8 mouse cellular contexts compared by ENCODE assay signal in genomic region chr2:60881571-60882041, GRCm38 (mm10).
DNase-seq lines count a peak whose midpoint lies in the region; ATAC-seq and TF ChIP-seq lines count a peak whose summit lies in the region.

No protein-coding gene starts in this region.

- 1% methylated on average over 27 of the region's 27 CpGs for WGBS in kidney, postnatal 0 days
- 1% methylated on average over 24 of the region's 27 CpGs for WGBS in forebrain, embryonic 15.5 days
- WGBS in liver, embryonic 16.5 days (ENCODE audit: insufficient replicate concordance) = 2% methylated on average over 25 of the region's 27 CpGs

- peak overlapping the region; percentile 97 for H3K27ac ChIP-seq in kidney, postnatal 0 days
- H3K27ac ChIP-seq in forebrain, embryonic 15.5 days (replicated peaks) = no peak overlapping the region
- peak overlapping the region; percentile 63 for H3K27ac ChIP-seq in liver, embryonic 16.5 days (ENCODE audit: low read length)

- no peaks in the 10 kb centered on the region for H3K36me3 ChIP-seq in kidney, postnatal 0 days (ENCODE audit: insufficient read depth, low read length)
- H3K36me3 ChIP-seq in forebrain, embryonic 15.5 days = no peaks in the 10 kb centered on the region
- H3K36me3 ChIP-seq in liver, embryonic 16.5 days (ENCODE audit: control insufficient read depth, insufficient read depth) = no peaks in the 10 kb centered on the region

- no peaks in the 10 kb centered on the region for H3K9me3 ChIP-seq in kidney, postnatal 0 days (replicated peaks; ENCODE audit: low read length)
- H3K9me3 ChIP-seq in forebrain, embryonic 15.5 days = no peaks in the 10 kb centered on the region
- no peaks in the 10 kb centered on the region for H3K9me3 ChIP-seq in liver, embryonic 16.5 days (replicated peaks; ENCODE audit: control insufficient read depth, low read length)

- no peaks in the 10 kb centered on the region for H3K27me3 ChIP-seq in kidney, postnatal 0 days (ENCODE audit: insufficient read depth, low read length)
- no peaks in the 10 kb centered on the region for H3K27me3 ChIP-seq in Patski
- peaks cover 66% of the 10 kb centered on the region for H3K27me3 ChIP-seq in forebrain, embryonic 15.5 days
- no peaks in the 10 kb centered on the region; the same call in 1 of the 2 replicates for H3K27me3 ChIP-seq in liver, embryonic 16.5 days (ENCODE audit: control insufficient read depth, insufficient read depth, low read depth, low read length)

- POLR2A ChIA-PET in Patski (lab: Charles Lee) = interaction anchor here (1.4 kb wide), 1 partner anchor 11 kb away, joined by 3 read pairs; no protein-coding TSS in a partner anchor

- DNase-seq in kidney, postnatal 0 days (ENCODE audit: low spot score) = no peak
- no peak for DNase-seq in kidney, postnatal 36 days
- DNase-seq in Patski (ENCODE audit: low read depth, low spot score) = no peak
- DNase-seq in adrenal gland, adult (ENCODE audit: inconsistent age in 2 of 2, low spot score in 1 of 2) = no peak
- no peak for DNase-seq in cerebellum, adult 8-10 months
- DNase-seq in ovary, postnatal 10 days (ENCODE audit: low spot score) = no peak

- peak; percentile 59 for ATAC-seq in kidney, postnatal 0 days (replicated peaks; ENCODE audit: low FRiP score, low read depth)
- ATAC-seq in Patski = peak; percentile 73
- ATAC-seq in forebrain, embryonic 15.5 days (replicated peaks) = no peak
- no peak for ATAC-seq in liver, embryonic 16.5 days (ENCODE audit: low read depth)

- in situ Hi-C loops in Patski (cut with MboI; ENCODE audit: low pct_unique_long_range_greater_than_20kb) = no loop called here

- peak overlapping the region; percentile 99 for H3K4me3 ChIP-seq in kidney, postnatal 0 days (replicated peaks; ENCODE audit: low read depth, low read length)
- peak overlapping the region; percentile 83 for H3K4me3 ChIP-seq in forebrain, embryonic 15.5 days
- peak overlapping the region; percentile 85 for H3K4me3 ChIP-seq in liver, embryonic 16.5 days (ENCODE audit: low read depth, low read length)

- TF ChIP-seq CTCF in kidney, postnatal 0 days (IDR thresholded peaks at IDR 0.05; ENCODE audit: low read depth) = no peak
- no peak for TF ChIP-seq CTCF in Patski (IDR thresholded peaks at IDR 0.05)

- CTCF ChIA-PET in Patski (lab: Charles Lee) = no interaction called here

- H3K9ac ChIP-seq in kidney, postnatal 0 days (ENCODE audit: low read depth, low read length) = peak overlapping the region; percentile 98
- peak overlapping the region; percentile 65 for H3K9ac ChIP-seq in forebrain, embryonic 15.5 days (replicated peaks)
- peak overlapping the region; percentile 92 for H3K9ac ChIP-seq in liver, embryonic 16.5 days (ENCODE audit: low read depth, low read length)

- H3K4me2 ChIP-seq in kidney, postnatal 0 days (ENCODE audit: low read length) = peak overlapping the region; percentile 78
- H3K4me2 ChIP-seq in forebrain, embryonic 15.5 days (replicated peaks) = peak overlapping the region; percentile 97
- H3K4me2 ChIP-seq in liver, embryonic 16.5 days (ENCODE audit: low read depth, low read length) = peak overlapping the region; percentile 78

- peaks cover 22% of the 10 kb centered on the region for H3K4me1 ChIP-seq in kidney, postnatal 0 days (replicated peaks; ENCODE audit: insufficient read depth, low read length)
- H3K4me1 ChIP-seq in forebrain, embryonic 15.5 days = peaks cover 18% of the 10 kb centered on the region
- peaks cover 35% of the 10 kb centered on the region for H3K4me1 ChIP-seq in liver, embryonic 16.5 days (ENCODE audit: control insufficient read depth, low read depth, low read length)

Comparison
In these comparisons a context has a peak if more than half of its experiments do, and no peak if none do; other contexts are left out.
1. ATAC-seq: peak in kidney, postnatal 0 days (single experiment) and Patski (single experiment); none in forebrain, embryonic 15.5 days (single experiment) and liver, embryonic 16.5 days (single experiment).
2. Peak in every context shown above with its lines, with median percentiles within 50 percentile points of each other: H3K4me2 ChIP-seq, H3K4me3 ChIP-seq and H3K9ac ChIP-seq.